Mouse (Mus musculus) lung, adult 2 months (tissue): Measurements from ENCODE around the gene Galc. TPM values are rescaled to one million over a fixed set of nuclear protein-coding genes. Genes with fewer than 3 reads are reported as not detected.

Experiments
- DNase-seq: peaks from one replicate; pipeline ENCODE4 v3.0.0; 2022
- H3K4me1 ChIP-seq: fragments of 200-500 bp; 2 replicates; pipeline ENCODE4 v1.6.1; 2011; ENCODE audit warnings: low read length; ENCODE audit not compliant: control insufficient read depth, insufficient read depth
- H3K4me3 ChIP-seq: fragments of 200-500 bp; replicated peaks from 2 replicates; pipeline ENCODE3; 2011; ENCODE audit warnings: low read depth, mild to moderate bottlenecking, control low read depth, low read length; ENCODE audit errors: extremely low read depth
- CTCF ChIP-seq: fragments of 200-500 bp; IDR thresholded peaks from 2 replicates; pipeline ENCODE4 v1.5.1; 2011; ENCODE audit warnings: mild to moderate bottlenecking, low read length, control low read depth; ENCODE audit not compliant: insufficient read depth
- POLR2A ChIP-seq: fragments of 200-500 bp; IDR thresholded peaks from 2 replicates; pipeline ENCODE4 v1.6.1; 2011; ENCODE audit warnings: low read depth, mild to moderate bottlenecking, control low read depth, low read length, borderline replicate concordance; ENCODE audit errors: extremely low read depth
- WGBS: fragments of 180-500 bp; shearing (Covaris S2); methylation state at CpG from one replicate; pipeline ENCODE4 v1.1.7; 2018; 5-methylcytosine and 5-hydroxymethylcytosine counted together
- polyA plus RNA-seq: library from polyadenylated mRNA; depleted of rRNA; stranded (reverse); fragments of >200 nt; gene quantifications from 2 replicates; pipeline ENCODE4 v1.2.3, GENCODE M21; 2012; rRNA removed

The Galc gene
- polyA plus RNA-seq, 1 experiment = 16.2 TPM

DNA sequence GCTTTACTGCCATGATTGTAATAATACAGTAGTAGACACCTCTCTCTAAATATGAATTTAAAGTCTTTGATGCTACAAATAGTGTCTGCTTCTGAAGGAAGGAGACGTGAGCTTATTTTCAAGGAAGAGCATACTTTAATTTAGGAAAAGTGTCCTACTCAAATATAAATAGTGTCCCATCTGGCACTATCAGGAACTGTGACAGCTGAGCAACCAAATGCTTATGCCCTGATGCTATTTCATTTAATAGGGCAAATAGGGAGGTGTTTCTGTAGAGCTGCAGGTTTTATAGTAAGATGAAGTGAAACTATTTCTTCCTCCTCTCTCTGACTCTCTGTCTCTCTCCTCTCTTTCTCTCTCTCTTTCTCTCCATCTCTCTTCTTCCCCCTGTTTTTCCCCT lies 69.1 kb downstream of the Galc start:
- TF ChIP-seq POLR2A = no peak
- no peak for TF ChIP-seq CTCF
- Histone ChIP-seq H3K4me1 (no peaks in the 10 kb centered on the region), H3K4me3 (no peak overlapping the region)
- 66% methylated on average over 1 of the region's 1 CpGs for WGBS
- DNase-seq = no peak

DNA sequence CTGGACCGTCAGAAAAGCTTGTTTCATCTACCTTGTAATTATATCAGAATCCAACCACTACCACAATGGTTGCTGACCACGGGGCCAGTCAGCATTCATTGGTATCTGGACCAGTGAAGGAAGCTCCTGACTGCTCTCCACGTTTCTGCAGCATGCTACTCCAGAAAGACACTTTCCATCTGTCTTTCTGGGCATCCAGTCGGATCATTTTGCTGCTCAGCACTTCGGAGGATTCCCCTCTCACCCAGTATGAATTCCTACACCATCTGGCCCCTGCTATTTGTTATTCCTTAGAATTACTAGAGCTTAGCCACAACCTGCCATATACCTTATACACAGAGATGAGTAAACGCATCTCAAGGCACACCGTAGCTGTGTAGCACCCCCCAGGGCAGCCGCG lies 70.2 kb downstream of the Galc start:
- Histone ChIP-seq H3K4me3 (no peak overlapping the region), H3K4me1 (no peaks in the 10 kb centered on the region)
- no peak for DNase-seq
- WGBS = 72% methylated on average over 9 of the region's 9 CpGs
- TF ChIP-seq POLR2A (no peak), CTCF (no peak)

DNA sequence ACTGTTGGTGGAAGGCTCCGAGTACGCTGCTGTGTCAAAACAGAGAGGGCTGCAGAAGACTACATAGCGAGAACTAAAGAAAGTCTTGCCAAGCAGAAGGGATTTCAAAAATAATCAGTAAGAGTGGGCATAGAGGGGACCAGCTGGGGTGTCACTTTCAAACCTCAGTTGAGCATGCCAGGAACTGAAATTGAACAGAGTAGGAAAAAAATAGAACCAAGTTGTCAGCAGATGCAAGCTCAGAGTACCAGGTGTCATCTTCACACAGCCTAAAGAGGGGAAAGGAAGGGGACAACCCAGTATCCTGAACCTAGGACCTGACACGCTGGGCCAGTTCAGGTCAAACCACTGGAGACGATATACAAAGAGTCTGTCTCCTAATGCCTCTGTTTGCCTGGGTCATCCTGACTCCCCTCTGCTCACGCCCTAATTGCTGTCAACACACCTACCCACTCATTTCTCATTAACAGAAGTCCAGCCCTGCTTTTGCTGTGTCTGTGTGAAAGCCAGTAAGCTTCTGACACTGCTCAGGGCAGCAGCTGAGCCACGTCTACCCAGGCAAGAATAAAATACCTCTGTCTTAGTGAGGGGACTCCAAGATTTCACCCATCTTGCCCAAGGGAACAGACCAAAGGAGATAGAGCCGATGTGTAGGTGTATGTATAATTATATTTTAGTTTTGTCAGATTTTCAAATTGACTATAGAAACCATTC lies 71.9 kb downstream of the Galc start:
- no peaks in the 10 kb centered on the region for H3K4me1 ChIP-seq
- H3K4me3 ChIP-seq = no peak overlapping the region
- WGBS = 63% methylated on average over 8 of the region's 8 CpGs
- no peak for DNase-seq
- TF ChIP-seq POLR2A (no peak), CTCF (no peak)

DNA sequence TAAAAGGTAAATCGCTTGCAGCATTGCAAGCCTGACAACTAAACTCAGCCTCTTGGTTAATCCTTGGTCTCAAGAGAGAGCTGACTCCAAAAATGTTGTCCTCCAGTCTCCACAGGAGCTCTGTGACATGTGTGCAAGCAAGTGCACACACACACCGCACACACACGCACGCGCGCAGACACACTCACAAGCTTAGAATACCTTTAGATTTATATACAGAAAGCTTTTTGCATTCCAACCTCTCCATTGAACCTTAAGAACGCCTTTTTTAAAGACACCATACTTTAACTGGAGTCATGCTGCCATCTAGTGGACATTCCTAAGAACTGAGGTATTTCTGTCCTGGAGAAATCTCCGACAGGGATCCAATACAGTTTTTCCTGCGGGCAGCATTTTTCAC lies 77.5 kb downstream of the Galc start:
- Histone ChIP-seq H3K4me3 (no peak overlapping the region), H3K4me1 (no peaks in the 10 kb centered on the region)
- TF ChIP-seq POLR2A (no peak), CTCF (peak; percentile 13; the same call in 1 of the 2 replicates)
- DNase-seq = peak; percentile 7
- 14% methylated on average over 9 of the region's 9 CpGs for WGBS

DNA sequence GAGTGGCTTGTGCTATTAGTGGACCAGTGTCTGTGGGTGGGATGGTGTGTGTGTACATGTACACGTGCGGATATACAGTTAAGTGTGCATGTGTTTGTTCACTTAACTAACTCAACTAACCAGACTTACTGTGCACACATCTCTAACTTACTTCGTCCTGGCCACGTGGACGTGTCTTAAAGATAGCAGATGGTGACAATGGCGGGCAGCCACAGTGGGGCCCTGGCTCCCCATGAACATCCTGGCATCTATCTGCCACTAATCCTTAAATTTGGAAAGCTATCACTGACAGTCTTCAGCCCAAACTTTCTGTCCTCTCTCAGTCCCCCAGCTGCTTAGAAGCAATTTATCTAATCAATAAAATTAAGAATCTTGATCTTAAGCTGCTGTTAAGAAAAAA lies 78.5 kb downstream of the Galc start:
- Histone ChIP-seq H3K4me3 (no peak overlapping the region), H3K4me1 (no peaks in the 10 kb centered on the region)
- WGBS = 80% methylated on average over 6 of the region's 6 CpGs
- TF ChIP-seq CTCF (no peak), POLR2A (no peak)
- no peak for DNase-seq

DNA sequence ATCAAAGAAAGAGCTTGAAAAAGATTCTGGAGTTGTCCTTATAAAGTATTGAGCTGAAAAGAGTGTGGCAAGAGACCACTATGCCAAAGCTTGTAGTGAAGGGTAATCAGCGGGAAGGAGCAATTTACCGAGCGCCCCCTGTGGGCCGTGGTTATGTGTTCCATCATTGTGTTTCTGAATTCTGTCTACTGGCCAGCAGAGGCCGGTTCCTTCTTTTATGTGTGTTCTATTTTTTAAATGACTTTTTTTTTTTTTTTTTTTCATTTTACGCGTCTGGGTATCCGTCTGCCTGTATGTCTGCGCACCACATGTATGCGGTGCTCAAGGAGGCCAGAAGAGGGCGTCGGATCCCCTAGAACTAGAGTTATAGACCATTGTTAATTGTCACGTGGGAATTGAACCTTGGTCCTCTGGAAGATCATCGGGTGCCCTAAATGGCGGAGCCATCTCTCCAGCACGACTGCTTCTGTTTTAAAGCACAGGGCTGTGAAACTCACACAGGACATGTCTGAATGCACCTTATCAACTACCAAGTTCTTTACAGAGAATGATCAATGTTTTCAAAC lies 78.9 kb downstream of the Galc start:
- WGBS = 89% methylated on average over 16 of the region's 16 CpGs
- Histone ChIP-seq H3K4me1 (no peaks in the 10 kb centered on the region), H3K4me3 (no peak overlapping the region)
- DNase-seq = no peak
- TF ChIP-seq CTCF = no peak
- no peak for TF ChIP-seq POLR2A

DNA sequence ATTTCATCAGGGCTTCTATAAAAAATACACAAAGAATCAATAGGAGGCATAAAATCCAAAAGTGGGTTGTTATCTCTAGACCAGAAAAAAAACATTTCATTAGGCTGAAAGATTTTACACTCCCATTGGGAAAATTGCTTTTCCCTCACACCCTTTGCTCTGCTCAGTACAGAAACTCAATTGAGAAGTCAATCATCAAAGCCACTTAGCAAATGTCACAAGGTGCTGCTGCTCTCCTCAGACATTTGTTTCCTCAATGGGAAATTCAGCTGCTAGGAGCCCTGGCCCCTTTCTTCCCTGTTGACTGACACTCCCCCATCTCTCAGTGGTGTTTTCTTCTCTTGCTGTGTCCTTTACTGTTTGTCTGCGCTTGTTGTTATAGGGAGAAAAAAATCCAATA lies 79.8 kb downstream of the Galc start:
- 77% methylated on average over 1 of the region's 1 CpGs for WGBS
- DNase-seq = no peak
- Histone ChIP-seq H3K4me1 (no peaks in the 10 kb centered on the region), H3K4me3 (no peak overlapping the region)
- TF ChIP-seq CTCF (no peak), POLR2A (no peak)

DNA sequence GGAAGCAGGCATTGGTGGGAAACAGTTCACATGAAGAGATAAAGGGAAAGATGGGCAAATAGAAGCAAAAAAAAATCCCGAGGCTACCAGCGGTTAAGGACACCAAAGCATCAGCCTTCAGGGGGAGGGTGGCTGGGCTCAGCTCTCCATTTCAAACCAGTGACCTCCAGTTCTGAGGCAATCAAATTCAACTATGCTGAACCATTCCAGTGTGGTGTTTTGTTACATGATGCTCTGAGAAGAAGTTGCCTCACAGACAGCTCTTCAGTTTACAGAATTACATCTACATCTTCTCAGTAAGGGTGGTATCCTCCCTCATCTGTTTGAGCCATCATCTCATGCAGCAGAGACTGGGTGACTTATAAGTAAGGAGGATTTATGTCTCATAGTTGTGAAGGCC lies 82.6 kb downstream of the Galc start:
- Histone ChIP-seq H3K4me3 (no peak overlapping the region), H3K4me1 (no peaks in the 10 kb centered on the region)
- WGBS = 78% methylated on average over 2 of the region's 2 CpGs
- no peak for DNase-seq
- TF ChIP-seq POLR2A (no peak), CTCF (no peak)

DNA sequence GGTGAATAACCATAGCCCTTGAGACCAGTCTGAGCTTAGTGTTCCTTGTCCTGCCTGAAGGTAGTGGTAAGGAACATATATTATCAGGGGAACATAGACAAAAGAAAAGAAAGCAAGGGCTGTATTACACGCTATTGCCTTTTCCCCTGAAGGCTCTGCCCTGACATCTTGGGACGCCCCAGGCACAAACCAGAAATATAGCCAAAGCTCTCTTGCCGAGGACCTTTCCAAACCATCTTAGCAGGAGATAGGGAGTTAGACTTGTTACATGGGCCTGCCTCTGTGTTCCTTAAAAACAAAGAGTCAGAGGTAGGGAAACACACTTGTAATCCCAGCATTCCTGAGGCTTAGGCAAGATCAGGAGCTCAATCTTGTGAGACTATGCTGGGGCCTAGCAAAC lies 97.4 kb downstream of the Galc start:
- H3K4me1 ChIP-seq = no peaks in the 10 kb centered on the region
- TF ChIP-seq POLR2A = no peak
- DNase-seq = no peak
- H3K4me3 ChIP-seq = no peak overlapping the region
- 89% methylated on average over 3 of the region's 3 CpGs for WGBS

DNA sequence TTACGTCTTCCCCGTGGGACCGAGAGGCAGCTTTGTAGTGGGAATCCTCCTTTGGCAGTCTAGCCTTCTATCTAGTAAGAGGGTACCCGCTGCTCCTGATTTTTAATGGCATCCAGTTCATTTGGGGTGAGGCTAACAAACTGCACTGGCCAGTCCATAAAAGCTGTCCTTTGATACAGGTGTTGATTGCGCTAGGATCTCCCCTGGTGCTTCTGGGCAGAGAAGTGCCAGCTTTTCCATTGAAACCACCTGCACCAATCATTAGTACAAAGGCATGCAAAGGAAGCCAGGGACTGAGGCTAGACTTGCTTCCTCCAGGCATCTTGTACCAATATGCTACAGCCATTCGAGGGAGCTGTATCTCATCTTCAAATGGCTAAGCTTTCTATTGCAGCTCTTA lies 98.4 kb downstream of the Galc start:
- H3K4me3 ChIP-seq = no peak overlapping the region
- no peaks in the 10 kb centered on the region for H3K4me1 ChIP-seq
- WGBS = 81% methylated on average over 6 of the region's 6 CpGs
- DNase-seq = no peak
- TF ChIP-seq CTCF = no peak
- TF ChIP-seq POLR2A = no peak

Other genes with a start within 250 kb of the Galc start
- 1.1 and 1.6 TPM in 2 replicates for gene Gpr65, start 9.2 kb upstream of the Galc start, polyA plus RNA-seq